In genomic region chr16:55832617-55833016, GRCm38 (mm10) we compare ENCODE assay signal across 20 mouse cellular contexts. TPM values are rescaled to one million over a fixed set of nuclear protein-coding genes. Genes with fewer than 3 reads are reported as not detected.
DNase-seq lines count a peak whose midpoint lies in the region; ATAC-seq and TF ChIP-seq lines count a peak whose summit lies in the region.
"Had no signal": no experiment of that assay in that cellular context is flagged by ENCODE, and none has a peak within 500 bp of the region (broad histone marks: within the 10 kb centered on the region; RNA-seq: fewer than 3 reads in every experiment).

No protein-coding gene starts in this region.

- H3K4me2 ChIP-seq in midbrain, embryonic 16.5 days (ENCODE audit: low read length): no peak overlapping the region
- H3K4me2 ChIP-seq: forebrain, embryonic 15.5 days; heart, embryonic 12.5 days; heart, embryonic 15.5 days; hindbrain, embryonic 14.5 days had no signal

- H3K27me3 ChIP-seq in midbrain, embryonic 16.5 days (ENCODE audit: control insufficient read depth, insufficient read depth, low read depth, low read length): no peaks in the 10 kb centered on the region
- H3K27me3 ChIP-seq: forebrain, embryonic 15.5 days; heart, embryonic 12.5 days; heart, embryonic 15.5 days had no signal

- no peak for DNase-seq in layer of hippocampus, adult 2 months (ENCODE audit: low spot score in 2 of 2)
- no peak for DNase-seq in layer of hippocampus, adult 18-20 months (ENCODE audit: low spot score in 2 of 2)
- DNase-seq in retina, embryonic 14.5 days (ENCODE audit: low spot score): peak; percentile 30
- no peak for DNase-seq in retina, postnatal 1 day
- DNase-seq: adrenal gland, adult 2 months; adrenal gland, postnatal 14 days; cerebellum, adult 18-20 months; cerebellum, adult 9-10 months; cerebellum, postnatal 14 days; gastrocnemius, postnatal 25 days; heart, adult 18-20 months; heart, postnatal 10 days; heart, postnatal 36 days had no signal

- TF ChIP-seq CTCF in layer of hippocampus, adult 2 months (conservative IDR thresholded peaks at IDR 0.05): no peak

- 0 out of 2 replicates have a peak overlapping the region, but pooled peaks have one; percentile 36 for H3K27ac ChIP-seq in layer of hippocampus, adult 2 months
- H3K27ac ChIP-seq in midbrain, embryonic 16.5 days (ENCODE audit: low read length): no peak overlapping the region
- H3K27ac ChIP-seq: forebrain, embryonic 15.5 days; heart, embryonic 15.5 days; hindbrain, embryonic 14.5 days had no signal

- H3K9me3 ChIP-seq in midbrain, embryonic 16.5 days (replicated peaks; ENCODE audit: control insufficient read depth, low read length, poor library complexity, severe bottlenecking): no peaks in the 10 kb centered on the region
- H3K9me3 ChIP-seq: forebrain, embryonic 15.5 days; heart, embryonic 12.5 days; heart, embryonic 15.5 days had no signal

- peak; percentile 54 for ATAC-seq in megakaryocyte-erythroid progenitor cell, adult 5-6 weeks (replicated peaks; ENCODE audit: low FRiP score, low TSS enrichment, poor library complexity, severe bottlenecking)
- ATAC-seq in midbrain, embryonic 16.5 days: no peak
- no peak for ATAC-seq in erythroid progenitor cell, adult 5-6 weeks (replicated peaks; ENCODE audit: low FRiP score, poor library complexity, severe bottlenecking)
- ATAC-seq: forebrain, embryonic 15.5 days had no signal

- no peaks in the 10 kb centered on the region for H3K36me3 ChIP-seq in midbrain, embryonic 16.5 days (ENCODE audit: control insufficient read depth, insufficient read depth, low read length)
- H3K36me3 ChIP-seq: forebrain, embryonic 15.5 days; heart, embryonic 15.5 days had no signal

- no peak overlapping the region for H3K4me3 ChIP-seq in layer of hippocampus, adult 2 months
- no peak overlapping the region for H3K4me3 ChIP-seq in midbrain, embryonic 16.5 days (ENCODE audit: low read depth, low read length)
- H3K4me3 ChIP-seq: forebrain, embryonic 15.5 days; heart, embryonic 12.5 days; heart, embryonic 15.5 days had no signal

- no peaks in the 10 kb centered on the region for H3K4me1 ChIP-seq in midbrain, embryonic 16.5 days (ENCODE audit: control insufficient read depth, insufficient read depth, low read length)
- H3K4me1 ChIP-seq: forebrain, embryonic 15.5 days; heart, embryonic 15.5 days had no signal

- 86% methylated on average over 8 of the region's 8 CpGs for WGBS in midbrain, embryonic 16.5 days

- H3K9ac ChIP-seq in midbrain, embryonic 16.5 days (ENCODE audit: low read depth, low read length): no peak overlapping the region
- H3K9ac ChIP-seq: forebrain, embryonic 15.5 days; heart, embryonic 12.5 days; heart, embryonic 15.5 days; hindbrain, embryonic 14.5 days had no signal

RNA-seq across cellular contexts. Expression of gene Nfkbiz, which starts 6.1 kb away (rescaled TPM):
- 1 to 10 TPM; 5.9 to 8.5 TPM for total RNA-seq in layer of hippocampus, adult 2 months (2021)
- 1 to 10 TPM; 6.0 to 6.5 TPM for total RNA-seq in layer of hippocampus, adult 18-20 months (2021)
- 3.5 and 4.9 TPM in 2 replicates for total RNA-seq in megakaryocyte-erythroid progenitor cell, adult 5-6 weeks (2014; fragmentation: Nextera tagmentation)
- 6.1 and 9.4 TPM in 2 replicates for total RNA-seq in megakaryocyte-erythroid progenitor cell, adult 5-6 weeks (2017)
- 1.1 and 1.3 TPM in 2 replicates for polyA plus RNA-seq in midbrain, embryonic 16.5 days (2015; fragmentation: Nextera tagmentation; extraction: Ambion mirVana)
- total RNA-seq in erythroid progenitor cell, adult 5-6 weeks (2015; ENCODE audit: low replicate concordance): 8.8 and 11.2 TPM in 2 replicates
- 4.5 and 6.0 TPM in 2 replicates for total RNA-seq in erythroid progenitor cell, adult 5-6 weeks (2017; ENCODE audit: low replicate concordance)
